Mouse (Mus musculus) intestine, embryonic 16.5 days (tissue): ENCODE results near the gene Prpf40a. TPM values are rescaled to one million over a fixed set of nuclear protein-coding genes. Genes with fewer than 3 reads are reported as not detected.

Experiments used
- ATAC-seq: fragments of 200-750 bp; cut with Nextera tagmentation; 2 replicates; pipeline ENCODE4 v1.8.0; 2017; ENCODE audit warnings: moderate TSS enrichment, moderate library complexity
- H3K27ac ChIP-seq: fragments of 300-500 bp; sonication (generic); 2 replicates; pipeline ENCODE4 v1.5.1; 2014; ENCODE audit warnings: mild to moderate bottlenecking, low read length
- H3K27me3 ChIP-seq: fragments of 300-500 bp; sonication (generic); replicated peaks from 2 replicates; pipeline ENCODE4 v1.6.1; 2014; ENCODE audit warnings: low read length, control low read depth, mixed read lengths; ENCODE audit not compliant: control insufficient read depth, insufficient read depth
- H3K36me3 ChIP-seq: fragments of 300-500 bp; sonication (generic); 2 replicates; pipeline ENCODE4 v1.6.1; 2014; ENCODE audit warnings: low read length, control low read depth; ENCODE audit not compliant: control insufficient read depth, insufficient read depth
- H3K4me1 ChIP-seq: fragments of 300-500 bp; sonication (generic); 2 replicates; pipeline ENCODE4 v1.6.1; 2014; ENCODE audit warnings: low read length, control low read depth, mixed read lengths; ENCODE audit not compliant: control insufficient read depth, insufficient read depth
- H3K4me2 ChIP-seq: fragments of 300-500 bp; sonication (generic); 2 replicates; pipeline ENCODE4 v1.6.1; 2014; ENCODE audit warnings: low read depth, low read length, control low read depth
- H3K4me3 ChIP-seq: fragments of 300-500 bp; sonication (generic); 2 replicates; pipeline ENCODE4 v1.5.1; 2014; ENCODE audit warnings: mild to moderate bottlenecking, low read length
- H3K9ac ChIP-seq: fragments of 300-500 bp; sonication (generic); 2 replicates; pipeline ENCODE4 v1.6.1; 2014; ENCODE audit warnings: low read depth, low read length
- H3K9me3 ChIP-seq: fragments of 300-500 bp; sonication (generic); 2 replicates; pipeline ENCODE4 v1.6.1; 2016; ENCODE audit warnings: low read length, control low read depth; ENCODE audit not compliant: control insufficient read depth
- WGBS: fragments of 180-500 bp; shearing (Covaris S2); extraction: QIAGEN DNeasy Blood & Tissue Kit; methylation state at CpG from one replicate; pipeline ENCODE4 v1.1.7; 2014; 5-methylcytosine and 5-hydroxymethylcytosine counted together
- polyA plus RNA-seq: library from polyadenylated mRNA; unstranded; fragments of >200 nt; fragmentation: Nextera tagmentation; extraction: Ambion mirVana; gene quantifications from 2 replicates; pipeline ENCODE4 v1.2.1, GENCODE M21; 2015

The Prpf40a gene
- polyA plus RNA-seq: 120 and 126 TPM in 2 replicates

GRCm38 (mm10) chr2:53190684-53191511, at the start of gene Prpf40a:
Prpf40a (minus strand) TSS chr2:53191284.
- under 1% methylated on average over 53 of the region's 53 CpGs for WGBS

GRCm38 (mm10) chr2:53222242-53222641, 31.2 kb upstream of the Prpf40a start:
- no peaks in the 10 kb centered on the region; the same call in 1 of the 2 replicates for H3K36me3 ChIP-seq
- no peaks in the 10 kb centered on the region for H3K9me3 ChIP-seq
- H3K4me3 ChIP-seq: no peak overlapping the region
- no peaks in the 10 kb centered on the region for H3K4me1 ChIP-seq
- H3K4me2 ChIP-seq: no peak overlapping the region
- no peaks in the 10 kb centered on the region for H3K27me3 ChIP-seq
- 92% methylated on average over 5 of the region's 5 CpGs for WGBS
- ATAC-seq: no peak
- H3K27ac ChIP-seq: no peak overlapping the region
- H3K9ac ChIP-seq: no peak overlapping the region

More at GRCm38 (mm10) chr2:53190684-53191511, at the start of gene Prpf40a:
- H3K4me3 ChIP-seq: peak within 1 kb of the TSS; percentile 92
- H3K27ac ChIP-seq: peak within 1 kb of the TSS; percentile 99
- H3K4me2 ChIP-seq: peak within 1 kb of the TSS; percentile 60
- peaks cover 5% of the 10 kb centered on the region; the same call in 1 of the 2 replicates for H3K36me3 ChIP-seq
- peak; percentile 97 for ATAC-seq
- peak within 1 kb of the TSS; percentile 94 for H3K9ac ChIP-seq
- no peaks in the 10 kb centered on the region for H3K27me3 ChIP-seq
- no peaks in the 10 kb centered on the region for H3K9me3 ChIP-seq
- H3K4me1 ChIP-seq: peaks cover 7% of the 10 kb centered on the region

- ATAC-seq: no peak
- 0 out of 2 replicates have a peak, but pooled peaks cover 2% of the 10 kb centered on the region for H3K36me3 ChIP-seq
- WGBS: 90% methylated on average over 1 of the region's 1 CpGs
- no peak overlapping the region for H3K4me3 ChIP-seq
- no peaks in the 10 kb centered on the region for H3K27me3 ChIP-seq
- no peaks in the 10 kb centered on the region for H3K9me3 ChIP-seq
- H3K4me1 ChIP-seq: no peaks in the 10 kb centered on the region
- no peak overlapping the region for H3K9ac ChIP-seq
- no peak overlapping the region for H3K4me2 ChIP-seq
- H3K27ac ChIP-seq: no peak overlapping the region
Measured at GRCm38 (mm10) chr2:53213493-53213892, 22.4 kb upstream of the Prpf40a start.

- no peak overlapping the region for H3K4me3 ChIP-seq
- H3K4me2 ChIP-seq: no peak overlapping the region
- H3K4me1 ChIP-seq: no peaks in the 10 kb centered on the region
- H3K9me3 ChIP-seq: no peaks in the 10 kb centered on the region
- no peak for ATAC-seq
- H3K27ac ChIP-seq: no peak overlapping the region
- 0 out of 2 replicates have a peak, but pooled peaks cover 2% of the 10 kb centered on the region for H3K36me3 ChIP-seq
- no peaks in the 10 kb centered on the region for H3K27me3 ChIP-seq
- no peak overlapping the region for H3K9ac ChIP-seq
Measured at GRCm38 (mm10) chr2:53206749-53207148, 15.7 kb upstream of the Prpf40a start.

GRCm38 (mm10) chr2:53204373-53205274, 13.5 kb upstream of the Prpf40a start:
- Histone ChIP-seq H3K27me3 (no peaks in the 10 kb centered on the region), H3K9me3 (no peaks in the 10 kb centered on the region), H3K36me3 (no peaks in the 10 kb centered on the region), H3K4me1 (no peaks in the 10 kb centered on the region), H3K9ac (no peak overlapping the region), H3K4me2 (no peak overlapping the region), H3K4me3 (no peak overlapping the region), H3K27ac (no peak overlapping the region)
- whole genome bisulfite sequencing: 65% methylated on average over 5 of the region's 5 CpGs
- ATAC-seq: no peak

- no peak overlapping the region for H3K4me3 ChIP-seq
- H3K27ac ChIP-seq: no peak overlapping the region
- WGBS: 81% methylated on average over 4 of the region's 4 CpGs
- ATAC-seq: no peak
- no peak overlapping the region for H3K9ac ChIP-seq
- H3K9me3 ChIP-seq: no peaks in the 10 kb centered on the region
- no peaks in the 10 kb centered on the region for H3K27me3 ChIP-seq
- H3K36me3 ChIP-seq: peaks cover 8% of the 10 kb centered on the region; the same call in 1 of the 2 replicates
- no peak overlapping the region for H3K4me2 ChIP-seq
- H3K4me1 ChIP-seq: no peaks in the 10 kb centered on the region
Measured at GRCm38 (mm10) chr2:53200164-53200885, 9.2 kb upstream of the Prpf40a start.

GRCm38 (mm10) chr2:53199203-53199602, 8.1 kb upstream of the Prpf40a start:
- Histone ChIP-seq H3K27me3 (no peaks in the 10 kb centered on the region), H3K9ac (no peak overlapping the region), H3K27ac (no peak overlapping the region), H3K9me3 (no peaks in the 10 kb centered on the region), H3K36me3 (peaks cover 8% of the 10 kb centered on the region; the same call in 1 of the 2 replicates), H3K4me3 (no peak overlapping the region), H3K4me2 (no peak overlapping the region), H3K4me1 (no peaks in the 10 kb centered on the region)
- ATAC-seq: no peak
- 92% methylated on average over 1 of the region's 1 CpGs for WGBS

GRCm38 (mm10) chr2:53196431-53196830, 5.3 kb upstream of the Prpf40a start:
- Histone ChIP-seq H3K4me3 (no peak overlapping the region), H3K4me1 (0 out of 2 replicates have a peak, but pooled peaks cover 2% of the 10 kb centered on the region), H3K4me2 (no peak overlapping the region), H3K27ac (no peak overlapping the region), H3K9me3 (no peaks in the 10 kb centered on the region), H3K27me3 (no peaks in the 10 kb centered on the region), H3K36me3 (peaks cover 8% of the 10 kb centered on the region; the same call in 1 of the 2 replicates), H3K9ac (no peak overlapping the region)
- ATAC-seq: no peak
- WGBS: 93% methylated on average over 10 of the region's 10 CpGs
